Mouse (Mus musculus): ENCODE measurements at regions not wholly inside any gene's neighbourhood (a gene's known extent, or its start where the extent isn't known, plus 50 kb on each side); places are given as distances from the start of the nearest gene placed in this dataset.

DNA sequence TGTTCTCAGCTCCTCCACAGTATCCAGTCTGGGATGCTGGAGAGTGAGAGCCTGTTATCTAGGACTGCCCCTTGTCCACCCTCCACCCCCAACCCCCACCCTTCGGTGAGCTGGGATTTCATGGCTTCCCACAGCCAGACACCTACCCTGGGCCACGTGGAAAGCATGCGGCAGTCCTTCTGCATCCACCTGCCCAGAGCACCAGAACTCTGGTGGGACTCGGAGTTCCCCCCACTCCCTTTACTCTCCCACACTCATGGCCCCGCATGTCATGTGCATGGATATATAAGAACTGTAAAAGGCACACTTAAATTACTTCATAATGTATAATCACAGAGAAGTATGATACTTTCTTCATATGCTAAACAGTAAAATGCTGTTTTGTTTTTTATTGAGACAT is 175.5 kb upstream of the Ahr start:
- H3K27me3 ChIP-seq = no peaks in the 10 kb centered on the region
- ATAC-seq (ENCODE audit: low read depth) = no peak

DNA sequence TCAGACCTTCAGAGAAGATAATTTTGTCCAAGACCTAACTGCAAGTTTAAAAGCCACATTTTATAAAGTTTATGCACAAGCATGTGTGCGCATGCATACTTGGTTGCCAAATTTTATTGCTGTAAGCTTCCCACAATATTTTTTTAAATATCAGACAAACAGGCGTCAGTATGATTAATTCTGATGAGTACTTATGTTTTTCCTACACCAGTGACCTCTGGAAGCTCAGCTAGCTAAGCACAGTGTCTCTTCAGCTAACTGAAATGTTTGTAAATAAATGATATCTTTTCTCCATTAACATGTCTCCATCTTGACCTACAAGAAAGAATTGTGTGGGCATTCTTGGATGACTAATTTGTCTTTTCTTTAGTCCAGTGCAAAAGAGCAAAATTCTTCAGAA is 168.6 kb upstream of the Ahr start:
- WGBS = 89% methylated on average over 2 of the region's 2 CpGs
- H3K9ac ChIP-seq = no peak overlapping the region
- H3K4me2 ChIP-seq = no peak overlapping the region
- H3K9me3 ChIP-seq = no peaks in the 10 kb centered on the region
- H3K4me3 ChIP-seq = no peak overlapping the region
- no peak for ATAC-seq (ENCODE audit: low read depth)
- H3K27ac ChIP-seq (replicated peaks) = no peak overlapping the region
- H3K27me3 ChIP-seq = no peaks in the 10 kb centered on the region
- H3K4me1 ChIP-seq (replicated peaks) = no peaks in the 10 kb centered on the region
- no peaks in the 10 kb centered on the region for H3K36me3 ChIP-seq

More for the DNA sequence above, 175.5 kb upstream of the Ahr start:
- Histone ChIP-seq H3K4me2 (no peak overlapping the region), H3K4me3 (no peak overlapping the region), H3K9me3 (no peaks in the 10 kb centered on the region), H3K27ac (replicated peaks) (no peak overlapping the region), H3K4me1 (replicated peaks) (no peaks in the 10 kb centered on the region), H3K36me3 (no peaks in the 10 kb centered on the region), H3K9ac (no peak overlapping the region)
- WGBS = 81% methylated on average over 5 of the region's 5 CpGs

- Histone ChIP-seq H3K4me2 (no peak overlapping the region), H3K4me1 (replicated peaks) (no peaks in the 10 kb centered on the region), H3K9ac (no peak overlapping the region), H3K27ac (replicated peaks) (no peak overlapping the region), H3K4me3 (no peak overlapping the region), H3K36me3 (no peaks in the 10 kb centered on the region), H3K27me3 (no peaks in the 10 kb centered on the region), H3K9me3 (no peaks in the 10 kb centered on the region)
- WGBS = 71% methylated on average over 7 of the region's 7 CpGs
- ATAC-seq (ENCODE audit: low read depth) = no peak
Measured at GRCm38 (mm10) chr12:35702674-35703073, 167.8 kb upstream of the Ahr start.

- Histone ChIP-seq H3K9me3 (no peaks in the 10 kb centered on the region), H3K4me3 (no peak overlapping the region), H3K4me1 (replicated peaks) (no peaks in the 10 kb centered on the region), H3K27me3 (no peaks in the 10 kb centered on the region), H3K9ac (no peak overlapping the region), H3K36me3 (no peaks in the 10 kb centered on the region), H3K4me2 (no peak overlapping the region), H3K27ac (replicated peaks) (no peak overlapping the region)
- WGBS = 87% methylated on average over 3 of the region's 3 CpGs
- ATAC-seq (ENCODE audit: low read depth) = no peak
Measured at GRCm38 (mm10) chr12:35694253-35694652, 159.4 kb upstream of the Ahr start.

- H3K9me3 ChIP-seq = no peaks in the 10 kb centered on the region
- WGBS = 80% methylated on average over 3 of the region's 3 CpGs
- ATAC-seq (ENCODE audit: low read depth) = no peak
- no peaks in the 10 kb centered on the region for H3K27me3 ChIP-seq
- no peak overlapping the region for H3K27ac ChIP-seq (replicated peaks)
- H3K4me1 ChIP-seq (replicated peaks) = no peaks in the 10 kb centered on the region
- H3K9ac ChIP-seq = no peak overlapping the region
- no peak overlapping the region for H3K4me3 ChIP-seq
- no peaks in the 10 kb centered on the region for H3K36me3 ChIP-seq
- H3K4me2 ChIP-seq = no peak overlapping the region
Measured at GRCm38 (mm10) chr12:35690914-35691313, 156.1 kb upstream of the Ahr start.

DNA sequence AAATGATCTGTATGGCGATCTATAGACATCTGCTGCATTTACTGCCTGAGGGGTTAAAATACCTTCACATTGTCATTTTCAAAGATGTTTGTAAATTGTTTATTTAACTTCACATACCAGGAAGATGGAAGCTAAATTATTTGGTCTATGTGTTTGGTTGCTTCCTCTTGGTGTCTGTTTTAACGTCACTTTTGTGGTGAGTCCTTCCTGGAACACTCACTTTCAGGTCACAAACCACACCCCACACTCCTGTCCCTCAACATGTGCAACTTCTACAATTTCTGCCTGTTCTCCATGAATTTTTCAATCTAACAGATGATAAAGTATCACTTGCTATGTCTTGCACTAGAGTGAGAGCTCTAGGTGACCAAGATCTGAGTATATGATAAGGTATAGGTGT is 151.4 kb upstream of the Ahr start:
- no peaks in the 10 kb centered on the region for H3K9me3 ChIP-seq
- H3K36me3 ChIP-seq = no peaks in the 10 kb centered on the region
- no peak overlapping the region for H3K9ac ChIP-seq
- no peak overlapping the region for H3K4me3 ChIP-seq
- 89% methylated on average over 2 of the region's 2 CpGs for WGBS
- H3K27ac ChIP-seq (replicated peaks) = no peak overlapping the region
- H3K4me1 ChIP-seq (replicated peaks) = no peaks in the 10 kb centered on the region
- ATAC-seq (ENCODE audit: low read depth) = no peak
- H3K4me2 ChIP-seq = no peak overlapping the region
- no peaks in the 10 kb centered on the region for H3K27me3 ChIP-seq

- WGBS = 64% methylated on average over 3 of the region's 3 CpGs
Measured at GRCm38 (mm10) chr12:35685189-35685588, 150.4 kb upstream of the Ahr start.

GRCm38 (mm10) chr12:35681864-35682449 is 147.1 kb upstream of the Ahr start:
- Histone ChIP-seq H3K27ac (replicated peaks) (no peak overlapping the region), H3K4me1 (replicated peaks) (no peaks in the 10 kb centered on the region), H3K9me3 (no peaks in the 10 kb centered on the region), H3K4me3 (no peak overlapping the region), H3K36me3 (no peaks in the 10 kb centered on the region), H3K9ac (no peak overlapping the region), H3K27me3 (no peaks in the 10 kb centered on the region), H3K4me2 (no peak overlapping the region)
- no peak for ATAC-seq (ENCODE audit: low read depth)

More at GRCm38 (mm10) chr12:35685189-35685588, 150.4 kb upstream of the Ahr start:
- Histone ChIP-seq H3K4me3 (no peak overlapping the region), H3K9me3 (no peaks in the 10 kb centered on the region), H3K27me3 (no peaks in the 10 kb centered on the region), H3K36me3 (no peaks in the 10 kb centered on the region), H3K27ac (replicated peaks) (no peak overlapping the region), H3K9ac (no peak overlapping the region), H3K4me1 (replicated peaks) (no peaks in the 10 kb centered on the region), H3K4me2 (no peak overlapping the region)
- ATAC-seq (ENCODE audit: low read depth) = no peak

DNA sequence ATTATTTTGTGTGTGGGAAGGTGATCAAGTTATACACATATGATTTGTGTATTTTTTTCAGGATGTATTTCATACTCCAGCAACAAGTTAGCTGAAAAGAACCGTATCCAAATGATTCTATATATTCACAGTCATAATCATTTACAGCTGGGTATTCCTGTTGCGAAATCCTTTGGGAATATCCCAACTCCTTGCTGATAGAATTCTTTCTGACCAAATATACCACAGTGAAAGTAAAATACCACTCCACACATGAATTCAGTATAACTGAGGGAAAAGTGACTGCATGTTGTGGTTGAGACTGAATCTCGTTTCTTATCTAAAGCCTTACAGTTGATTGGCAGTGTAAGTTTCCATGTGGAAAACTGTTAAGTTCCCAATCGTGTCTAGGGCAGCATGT is 145.1 kb upstream of the Ahr start:
- ATAC-seq (ENCODE audit: low read depth) = no peak
- WGBS = 81% methylated on average over 4 of the region's 4 CpGs
- Histone ChIP-seq H3K9ac (no peak overlapping the region), H3K9me3 (no peaks in the 10 kb centered on the region), H3K27ac (replicated peaks) (no peak overlapping the region), H3K4me3 (no peak overlapping the region), H3K36me3 (no peaks in the 10 kb centered on the region), H3K4me2 (no peak overlapping the region), H3K4me1 (replicated peaks) (no peaks in the 10 kb centered on the region), H3K27me3 (no peaks in the 10 kb centered on the region)

DNA sequence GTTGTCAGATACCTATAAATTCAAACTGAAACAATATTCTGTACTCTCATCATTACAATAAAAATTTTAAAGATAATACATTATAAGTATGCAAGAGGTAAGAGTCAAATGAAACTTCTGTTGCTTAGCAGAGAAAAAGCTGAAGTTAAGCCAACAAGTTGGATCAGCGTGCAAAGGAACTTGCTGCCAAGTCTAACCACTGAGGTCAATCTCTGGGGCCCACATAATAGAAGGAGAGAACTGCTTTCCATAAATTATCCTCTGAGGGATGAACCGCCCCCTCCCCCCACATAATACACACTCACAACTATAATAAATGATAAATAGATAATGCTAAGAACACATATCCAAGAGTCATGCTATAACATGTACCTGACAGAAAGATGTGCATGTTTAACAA is 144.2 kb upstream of the Ahr start:
- no peak overlapping the region for H3K4me3 ChIP-seq
- no peaks in the 10 kb centered on the region for H3K27me3 ChIP-seq
- no peak overlapping the region for H3K9ac ChIP-seq
- H3K4me1 ChIP-seq (replicated peaks) = no peaks in the 10 kb centered on the region
- no peak overlapping the region for H3K4me2 ChIP-seq
- no peak overlapping the region for H3K27ac ChIP-seq (replicated peaks)
- 61% methylated on average over 2 of the region's 2 CpGs for WGBS
- H3K36me3 ChIP-seq = no peaks in the 10 kb centered on the region
- no peak for ATAC-seq (ENCODE audit: low read depth)
- H3K9me3 ChIP-seq = no peaks in the 10 kb centered on the region

GRCm38 (mm10) chr12:35674487-35674886 is 139.6 kb upstream of the Ahr start:
- no peak overlapping the region for H3K27ac ChIP-seq (replicated peaks)
- H3K36me3 ChIP-seq = no peaks in the 10 kb centered on the region
- no peak for ATAC-seq (ENCODE audit: low read depth)
- WGBS = 51% methylated on average over 6 of the region's 6 CpGs
- H3K4me3 ChIP-seq = no peak overlapping the region
- no peaks in the 10 kb centered on the region for H3K27me3 ChIP-seq
- H3K9me3 ChIP-seq = no peaks in the 10 kb centered on the region
- no peaks in the 10 kb centered on the region for H3K4me1 ChIP-seq (replicated peaks)
- no peak overlapping the region for H3K9ac ChIP-seq
- no peak overlapping the region for H3K4me2 ChIP-seq

- ATAC-seq (ENCODE audit: low read depth) = no peak
- H3K36me3 ChIP-seq = no peaks in the 10 kb centered on the region
- H3K27me3 ChIP-seq = no peaks in the 10 kb centered on the region
- H3K4me2 ChIP-seq = no peak overlapping the region
- no peak overlapping the region for H3K4me3 ChIP-seq
- no peak overlapping the region for H3K27ac ChIP-seq (replicated peaks)
- no peak overlapping the region for H3K9ac ChIP-seq
- no peaks in the 10 kb centered on the region for H3K9me3 ChIP-seq
- WGBS = 93% methylated on average over 4 of the region's 4 CpGs
- no peaks in the 10 kb centered on the region for H3K4me1 ChIP-seq (replicated peaks)
Measured at GRCm38 (mm10) chr12:35670980-35671379, 136.1 kb upstream of the Ahr start.

DNA sequence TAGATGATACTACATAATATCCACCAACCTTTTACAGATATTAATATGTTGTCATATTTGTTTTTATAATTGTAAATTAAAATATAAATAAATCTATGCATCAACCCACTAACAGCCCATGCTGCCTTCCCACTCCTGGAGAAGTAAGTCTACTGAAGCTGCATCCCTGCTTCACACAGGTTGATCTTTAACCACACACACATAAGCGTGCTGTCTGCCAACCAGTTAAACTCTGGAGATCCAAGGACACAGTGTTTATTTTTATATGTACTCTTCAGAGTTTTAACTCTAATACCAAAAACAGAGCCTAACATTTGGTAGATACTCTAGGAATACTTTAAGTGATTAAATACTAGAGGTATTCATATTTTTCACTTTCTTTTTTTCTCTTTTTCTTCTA is 133.9 kb upstream of the Ahr start:
- WGBS = 92% methylated on average over 1 of the region's 1 CpGs
- Histone ChIP-seq H3K36me3 (no peaks in the 10 kb centered on the region), H3K9me3 (no peaks in the 10 kb centered on the region), H3K27me3 (no peaks in the 10 kb centered on the region), H3K4me3 (no peak overlapping the region), H3K27ac (replicated peaks) (no peak overlapping the region), H3K9ac (no peak overlapping the region), H3K4me1 (replicated peaks) (no peaks in the 10 kb centered on the region), H3K4me2 (no peak overlapping the region)
- no peak for ATAC-seq (ENCODE audit: low read depth)
